Mouse (Mus musculus) activated CD4-positive, CD25-positive, alpha-beta regulatory T cell, adult 9 weeks (primary cell): ENCODE measurements around the gene Olfr695. TPM values are rescaled to one million over a fixed set of nuclear protein-coding genes. Genes with fewer than 3 reads are reported as not detected.

Source experiments
- polyA plus RNA-seq: library from polyadenylated mRNA; unstranded; fragments of 100-300 nt; shearing (Covaris generic); gene quantifications from one replicate; pipeline ENCODE4 v1.2.1, GENCODE M21; 2017

Gene Olfr695
- not detected for polyA plus RNA-seq

GRCm38 (mm10) chr7:106716296-106716695 lies at the start of gene Olfr695:
Gene Olfr695 (minus strand): TSS chr7:106716396.

GRCm38 (mm10) chr7:106755297-106755696 lies 39.1 kb upstream of the Olfr695 start, which contains the start of gene Olfr698:
Gene Olfr698 (minus strand): TSS chr7:106755397.

GRCm38 (mm10) chr7:106742343-106742742 lies 26.1 kb upstream of the Olfr695 start, which contains the start of gene Olfr697:
Gene Olfr697 (minus strand): TSS chr7:106742443.

GRCm38 (mm10) chr7:106691714-106692113 lies 24.5 kb downstream of the Olfr695 start, which contains the start of gene Olfr694:
Gene Olfr694 (minus strand): TSS chr7:106691814.

GRCm38 (mm10) chr7:106680484-106680883 lies 35.7 kb downstream of the Olfr695 start, which contains the start of gene Olfr693:
Gene Olfr693 (minus strand): TSS chr7:106680584.

Other genes with a start within 250 kb of the Olfr695 start
- gene Olfr693, start 35.8 kb downstream of the Olfr695 start, polyA plus RNA-seq, result not detected
- gene Olfr694, start 24.6 kb downstream of the Olfr695 start, polyA plus RNA-seq, result not detected
- not detected for gene Olfr697, start 26.0 kb upstream of the Olfr695 start, polyA plus RNA-seq
- not detected for gene Olfr698, start 39.0 kb upstream of the Olfr695 start, polyA plus RNA-seq
- gene Olfr699, start 76.8 kb upstream of the Olfr695 start, polyA plus RNA-seq, result not detected
- not detected for gene Olfr700, start 92.4 kb upstream of the Olfr695 start, polyA plus RNA-seq
- not detected for gene Olfr701, start 97.7 kb upstream of the Olfr695 start, polyA plus RNA-seq
- gene Olfr702, start 117.5 kb upstream of the Olfr695 start, polyA plus RNA-seq, result not detected
- not detected for gene Olfr703, start 127.0 kb upstream of the Olfr695 start, polyA plus RNA-seq
- not detected for gene Olfr704, start 146.8 kb upstream of the Olfr695 start, polyA plus RNA-seq
- gene Olfr705, start 160.5 kb upstream of the Olfr695 start, polyA plus RNA-seq, result not detected
- gene Olfr706, start 171.8 kb upstream of the Olfr695 start, polyA plus RNA-seq, result not detected
- not detected for gene Olfr707, start 184.8 kb upstream of the Olfr695 start, polyA plus RNA-seq
- not detected for gene Olfr1532-ps1, start 191.6 kb upstream of the Olfr695 start, polyA plus RNA-seq
- gene Olfr709-ps1, start 215.8 kb upstream of the Olfr695 start, polyA plus RNA-seq, result not detected
- gene Olfr710, start 231.9 kb upstream of the Olfr695 start, polyA plus RNA-seq, result not detected
- not detected for gene Olfr6, start 247.5 kb upstream of the Olfr695 start, polyA plus RNA-seq